Mouse (Mus musculus) liver, adult 2 months (tissue): ENCODE measurements around the gene Mymx.

Experiments used
- CTCF ChIP-seq: fragments of 200-500 bp; IDR thresholded peaks from 2 replicates; pipeline ENCODE4 v1.5.1; 2011; ENCODE audit warnings: low read depth, low read length, control low read depth
- POLR2A ChIP-seq: fragments of 200-500 bp; IDR thresholded peaks from 2 replicates; pipeline ENCODE4 v1.6.1; 2011; ENCODE audit warnings: low read length, control low read depth; ENCODE audit not compliant: insufficient read depth; ENCODE audit errors: extremely low read depth

- TF ChIP-seq POLR2A (no peak), CTCF (no peak)
Measured at GRCm38 (mm10) chr17:45617655-45618054, 15.8 kb upstream of the Mymx start.
